8 mouse cellular contexts compared by ENCODE assay signal in the genomic region with DNA sequence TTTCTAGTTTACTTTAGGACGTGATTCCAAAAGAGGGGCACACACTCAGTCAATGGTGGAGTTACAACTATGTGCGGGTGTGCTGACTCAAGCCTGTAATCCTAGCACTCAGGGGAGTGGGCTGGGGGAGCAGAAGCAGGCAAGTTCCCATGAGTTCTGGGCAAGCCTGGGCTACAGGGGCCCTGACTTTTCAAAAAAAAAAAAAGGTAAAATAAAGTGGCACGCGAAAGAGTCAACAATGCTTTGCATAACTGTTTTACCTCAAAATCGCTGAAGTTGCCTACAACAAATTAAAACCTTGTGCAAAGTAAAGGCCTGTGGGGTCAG. TPM values are rescaled to one million over a fixed set of nuclear protein-coding genes. Genes with fewer than 3 reads are reported as not detected.
DNase-seq lines count a peak whose midpoint lies in the region; ATAC-seq and TF ChIP-seq lines count a peak whose summit lies in the region.

No protein-coding gene starts in this region.

- peak overlapping the region; percentile 81 for H3K4me3 ChIP-seq in erythroblast, embryonic 14.5 days (replicated peaks)
- H3K4me3 ChIP-seq in thymus, adult 2 months (ENCODE audit: control insufficient read depth, insufficient read depth, low read length), result peak overlapping the region; percentile 62
- peak overlapping the region; percentile 94 for H3K4me3 ChIP-seq in liver, embryonic 11.5 days (ENCODE audit: low read depth, low read length)

- H3K27ac ChIP-seq in thymus, adult 2 months (ENCODE audit: control insufficient read depth, insufficient read depth, low read length), result peak overlapping the region; percentile 9; the same call in 1 of the 2 replicates
- H3K27ac ChIP-seq in liver, embryonic 11.5 days (ENCODE audit: low read depth, low read length), result peak overlapping the region; percentile 94

- 16% methylated on average over 5 of the region's 5 CpGs for WGBS in thymus, adult 2 months
- 7% methylated on average over 5 of the region's 5 CpGs for WGBS in liver, embryonic 11.5 days

- no peak for TF ChIP-seq CTCF in thymus, adult 2 months (IDR thresholded peaks at IDR 0.05; ENCODE audit: borderline replicate concordance, control insufficient read depth, extremely low read depth, insufficient read depth, low read length, poor library complexity)

- peaks cover 23% of the 10 kb centered on the region for H3K4me1 ChIP-seq in erythroblast, embryonic 14.5 days (ENCODE audit: control insufficient read depth)
- H3K4me1 ChIP-seq in thymus, adult 2 months (replicated peaks; ENCODE audit: control insufficient read depth, insufficient read depth, low read length), result peaks cover 8% of the 10 kb centered on the region
- H3K4me1 ChIP-seq in liver, embryonic 11.5 days (replicated peaks; ENCODE audit: control insufficient read depth, insufficient read depth, low read length), result peaks cover 10% of the 10 kb centered on the region; the same call in 1 of the 2 replicates

- H3K36me3 ChIP-seq in erythroblast, embryonic 14.5 days (ENCODE audit: control insufficient read depth), result peaks cover 2% of the 10 kb centered on the region; the same call in 1 of the 2 replicates
- H3K36me3 ChIP-seq in thymus, adult 2 months (ENCODE audit: control insufficient read depth, insufficient read depth, low read length), result no peaks in the 10 kb centered on the region
- H3K36me3 ChIP-seq in liver, embryonic 11.5 days (ENCODE audit: control insufficient read depth, insufficient read depth, low read length), result no peaks in the 10 kb centered on the region

- H3K9ac ChIP-seq in liver, embryonic 11.5 days (ENCODE audit: low read depth, low read length), result peak overlapping the region; percentile 94

- H3K4me2 ChIP-seq in liver, embryonic 11.5 days, result peak overlapping the region; percentile 90

- DNase-seq in thymus, adult 2 months, result no peak
- DNase-seq in thymus, postnatal 25 days, result no peak
- no peak for DNase-seq in liver, embryonic 11.5 days (ENCODE audit: low spot score)
- no peak for DNase-seq in frontal cortex, adult 2 months (ENCODE audit: extremely low spot score in 1 of 2, low spot score in 1 of 2)
- DNase-seq in urinary bladder, postnatal 10 days (ENCODE audit: low spot score), result no peak

- peaks cover 23% of the 10 kb centered on the region for H3K27me3 ChIP-seq in erythroblast, embryonic 14.5 days (ENCODE audit: control insufficient read depth)
- no peaks in the 10 kb centered on the region for H3K27me3 ChIP-seq in thymus, adult 2 months (ENCODE audit: control insufficient read depth, insufficient read depth, low read length)
- no peaks in the 10 kb centered on the region for H3K27me3 ChIP-seq in liver, embryonic 11.5 days (replicated peaks; ENCODE audit: control insufficient read depth, insufficient read depth, low read length)

- TF ChIP-seq POLR2A in thymus, adult 2 months (IDR thresholded peaks at IDR 0.05; ENCODE audit: control insufficient read depth, extremely low read depth, insufficient read depth, low read length, poor library complexity), result no peak

- ATAC-seq in erythroblast, adult 5-6 weeks (replicated peaks; ENCODE audit: low FRiP score, poor library complexity, severe bottlenecking), result no peak
- no peak for ATAC-seq in liver, embryonic 11.5 days (replicated peaks; ENCODE audit: low FRiP score)
- no peak for ATAC-seq in frontal cortex, adult (ENCODE audit: low TSS enrichment)

- H3K9me3 ChIP-seq in erythroblast, embryonic 14.5 days (ENCODE audit: control insufficient read depth, low read length), result no peaks in the 10 kb centered on the region
- H3K9me3 ChIP-seq in liver, embryonic 11.5 days (ENCODE audit: control insufficient read depth, low read length), result no peaks in the 10 kb centered on the region

RNA-seq across cellular contexts. Expression of a gene that starts 0.4 kb away (rescaled TPM):
- polyA plus RNA-seq in erythroblast, embryonic 14.5 days (2012), result 0.01 and 0.03 TPM in 2 replicates
- 3.8 and 5.2 TPM in 2 replicates for total RNA-seq in erythroblast, adult 5-6 weeks (2015; ENCODE audit: low replicate concordance)
- 1.4 and 3.3 TPM in 2 replicates for total RNA-seq in erythroblast, adult 5-6 weeks (2017; ENCODE audit: low replicate concordance)
- 2.8 and 4.2 TPM in 2 replicates for polyA plus RNA-seq in thymus, adult 2 months (2012; rRNA removed)
- polyA plus RNA-seq in liver, embryonic 11.5 days (2014; fragmentation: Nextera tagmentation; extraction: Ambion mirVana), result 10.5 and 15.4 TPM in 2 replicates
- 3.8 and 4.7 TPM in 2 replicates for polyA plus RNA-seq in frontal cortex, adult 2 months (2012; rRNA removed)

RNA-seq across cellular contexts. Expression of a gene that starts 0.7 kb away (rescaled TPM):
- polyA plus RNA-seq in erythroblast, embryonic 14.5 days (2012), result 0.44 and 0.87 TPM in 2 replicates
- total RNA-seq in erythroblast, adult 5-6 weeks (2015; ENCODE audit: low replicate concordance), result 35.7 and 65.6 TPM in 2 replicates
- total RNA-seq in erythroblast, adult 5-6 weeks (2017; ENCODE audit: low replicate concordance), result 24.5 and 55.2 TPM in 2 replicates
- polyA plus RNA-seq in thymus, adult 2 months (2012; rRNA removed), result 51.8 and 66.1 TPM in 2 replicates
- 182 and 192 TPM in 2 replicates for polyA plus RNA-seq in liver, embryonic 11.5 days (2014; fragmentation: Nextera tagmentation; extraction: Ambion mirVana)
- 174 and 196 TPM in 2 replicates for polyA plus RNA-seq in frontal cortex, adult 2 months (2012; rRNA removed)

RNA-seq across cellular contexts. Expression of a gene that starts 45.4 kb away (rescaled TPM):
- polyA plus RNA-seq in erythroblast, embryonic 14.5 days (2012), result not detected in 2 replicates
- total RNA-seq in erythroblast, adult 5-6 weeks (2015; ENCODE audit: low replicate concordance), result not detected in 2 replicates
- total RNA-seq in erythroblast, adult 5-6 weeks (2017; ENCODE audit: low replicate concordance), result not detected in 2 replicates
- 1.8 and 2.2 TPM in 2 replicates for polyA plus RNA-seq in thymus, adult 2 months (2012; rRNA removed)
- 0.66 TPM in 1 of 2 replicates, not detected in the other for polyA plus RNA-seq in liver, embryonic 11.5 days (2014; fragmentation: Nextera tagmentation; extraction: Ambion mirVana)
- not detected in 2 replicates for polyA plus RNA-seq in frontal cortex, adult 2 months (2012; rRNA removed)

Comparison
In these comparisons a context has a peak if more than half of its experiments do, and no peak if none do; other contexts are left out.
1. RNA of a gene that starts 0.7 kb away (polyA plus RNA-seq): 174 to 196 TPM in frontal cortex, adult 2 months, 182 to 192 TPM in liver, embryonic 11.5 days and 51.8 to 66.1 TPM in thymus, adult 2 months; 0.44 to 0.87 TPM in erythroblast, embryonic 14.5 days; every median in the first group is over 10 times any median in the second.
2. Peak in every context shown above with its lines, with median percentiles within 50 percentile points of each other: H3K4me3 ChIP-seq.